Mouse (Mus musculus) lung, embryonic 15.5 days (tissue): ENCODE results near the gene Gnb3. TPM values are rescaled to one million over a fixed set of nuclear protein-coding genes. Genes with fewer than 3 reads are reported as not detected.
A peak's percentile ranks its signal among the peaks of the same experiment; 100 is the strongest.
"Not testable (repeated sequence)": the region's sequence is repeated elsewhere in the genome, so short reads cannot be mapped to it uniquely, and the experiment has no call there.

Source experiments
- ATAC-seq: fragments of 200-750 bp; cut with Nextera tagmentation; 2 replicates; pipeline ENCODE4 v1.8.0; 2017; ENCODE audit warnings: moderate number of reproducible peaks, borderline replicate concordance; ENCODE audit not compliant: low FRiP score, low TSS enrichment; ENCODE audit errors: extremely low read depth
- H3K27ac ChIP-seq: fragments of 300-500 bp; sonication (generic); 2 replicates; pipeline ENCODE4 v1.5.1; 2015; ENCODE audit warnings: moderate library complexity, mild to moderate bottlenecking, inconsistent platforms
- H3K27me3 ChIP-seq: fragments of 300-500 bp; sonication (generic); 2 replicates; pipeline ENCODE4 v1.6.1; 2015; ENCODE audit warnings: inconsistent platforms
- H3K36me3 ChIP-seq: fragments of 300-500 bp; sonication (generic); 2 replicates; pipeline ENCODE4 v1.6.1; 2015; ENCODE audit warnings: inconsistent platforms
- H3K4me1 ChIP-seq: fragments of 300-500 bp; sonication (generic); 2 replicates; pipeline ENCODE4 v1.6.1; 2015; ENCODE audit warnings: inconsistent platforms
- H3K4me2 ChIP-seq: fragments of 300-500 bp; sonication (generic); 2 replicates; pipeline ENCODE4 v1.6.1; 2015; ENCODE audit warnings: inconsistent platforms, mild to moderate bottlenecking, moderate library complexity
- H3K4me3 ChIP-seq: fragments of 300-500 bp; sonication (generic); 2 replicates; pipeline ENCODE4 v1.5.1; 2015; ENCODE audit warnings: mild to moderate bottlenecking, inconsistent platforms
- H3K9ac ChIP-seq: fragments of 300-500 bp; sonication (generic); 2 replicates; pipeline ENCODE4 v1.6.1; 2015; ENCODE audit warnings: inconsistent platforms
- H3K9me3 ChIP-seq: fragments of 300-500 bp; sonication (generic); 2 replicates; pipeline ENCODE4 v1.6.1; 2016; ENCODE audit warnings: inconsistent platforms
- WGBS: fragments of 180-500 bp; shearing (Covaris S2); methylation state at CpG from one replicate; pipeline ENCODE4 v1.1.7; 2015; 5-methylcytosine and 5-hydroxymethylcytosine counted together
- polyA plus RNA-seq: library from polyadenylated mRNA; unstranded; fragments of >200 nt; fragmentation: Nextera tagmentation; extraction: Ambion mirVana; gene quantifications from 2 replicates; pipeline ENCODE4 v1.2.1, GENCODE M21; 2015

Gnb3 gene
- polyA plus RNA-seq, 1 experiment from 2014 or later: 1.1 TPM

DNA sequence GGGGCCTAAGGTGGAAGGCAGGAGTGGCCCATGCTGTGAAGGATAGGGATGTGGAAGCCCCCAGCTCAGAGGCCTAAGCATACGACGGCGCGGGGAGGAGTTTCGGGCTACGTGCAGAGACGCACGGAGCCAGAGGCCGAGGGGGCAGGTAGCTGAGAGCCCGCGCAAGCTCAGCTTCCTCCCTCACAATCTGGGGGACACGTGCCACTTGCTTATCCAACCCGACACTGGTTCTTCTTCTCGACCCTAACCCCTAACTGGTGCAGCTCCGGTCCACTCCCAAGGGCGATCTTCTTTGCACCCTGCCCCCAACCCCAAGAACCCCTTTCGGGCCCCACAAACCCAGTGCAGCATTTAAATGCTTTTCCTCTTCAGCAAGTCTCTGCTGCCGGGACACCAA, 26.6 kb downstream of the Gnb3 start:
- Histone ChIP-seq H3K9ac (peak overlapping the region; percentile 85), H3K27me3 (no peaks in the 10 kb centered on the region), H3K9me3 (no peaks in the 10 kb centered on the region), H3K36me3 (peaks cover 41% of the 10 kb centered on the region), H3K4me2 (peak overlapping the region; percentile 71), H3K4me1 (peaks cover 36% of the 10 kb centered on the region), H3K27ac (peak overlapping the region; percentile 93), H3K4me3 (peak overlapping the region; percentile 78)
- peak; percentile 50 for ATAC-seq
- WGBS: 0% methylated on average over 18 of the region's 18 CpGs

DNA sequence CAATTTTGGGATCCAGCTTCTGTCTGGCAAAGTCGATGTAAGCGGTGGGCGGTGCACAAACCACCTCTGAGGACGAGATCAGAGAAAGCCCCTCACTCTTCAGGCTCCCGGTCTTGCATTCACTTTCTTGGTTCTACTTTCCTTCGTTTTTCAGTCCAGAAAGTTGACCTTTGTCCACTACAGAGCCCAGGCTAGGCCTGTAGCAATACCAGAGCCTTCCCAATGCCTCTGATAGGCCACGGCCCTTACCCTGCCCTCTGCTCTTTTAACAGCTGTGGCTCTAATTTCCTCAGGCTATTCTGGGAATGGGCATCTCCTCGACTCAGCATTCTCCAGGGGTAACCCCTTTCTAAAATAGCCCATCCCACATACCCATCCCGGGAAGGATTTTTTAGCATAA, 27.2 kb downstream of the Gnb3 start:
- Histone ChIP-seq H3K27ac (peak overlapping the region; percentile 93), H3K9ac (peak overlapping the region; percentile 85), H3K9me3 (no peaks in the 10 kb centered on the region), H3K4me3 (peak overlapping the region; percentile 78), H3K27me3 (no peaks in the 10 kb centered on the region), H3K4me1 (peaks cover 41% of the 10 kb centered on the region), H3K4me2 (peak overlapping the region; percentile 71), H3K36me3 (peaks cover 35% of the 10 kb centered on the region)
- 14% methylated on average over 9 of the region's 9 CpGs for WGBS
- no peak for ATAC-seq

DNA sequence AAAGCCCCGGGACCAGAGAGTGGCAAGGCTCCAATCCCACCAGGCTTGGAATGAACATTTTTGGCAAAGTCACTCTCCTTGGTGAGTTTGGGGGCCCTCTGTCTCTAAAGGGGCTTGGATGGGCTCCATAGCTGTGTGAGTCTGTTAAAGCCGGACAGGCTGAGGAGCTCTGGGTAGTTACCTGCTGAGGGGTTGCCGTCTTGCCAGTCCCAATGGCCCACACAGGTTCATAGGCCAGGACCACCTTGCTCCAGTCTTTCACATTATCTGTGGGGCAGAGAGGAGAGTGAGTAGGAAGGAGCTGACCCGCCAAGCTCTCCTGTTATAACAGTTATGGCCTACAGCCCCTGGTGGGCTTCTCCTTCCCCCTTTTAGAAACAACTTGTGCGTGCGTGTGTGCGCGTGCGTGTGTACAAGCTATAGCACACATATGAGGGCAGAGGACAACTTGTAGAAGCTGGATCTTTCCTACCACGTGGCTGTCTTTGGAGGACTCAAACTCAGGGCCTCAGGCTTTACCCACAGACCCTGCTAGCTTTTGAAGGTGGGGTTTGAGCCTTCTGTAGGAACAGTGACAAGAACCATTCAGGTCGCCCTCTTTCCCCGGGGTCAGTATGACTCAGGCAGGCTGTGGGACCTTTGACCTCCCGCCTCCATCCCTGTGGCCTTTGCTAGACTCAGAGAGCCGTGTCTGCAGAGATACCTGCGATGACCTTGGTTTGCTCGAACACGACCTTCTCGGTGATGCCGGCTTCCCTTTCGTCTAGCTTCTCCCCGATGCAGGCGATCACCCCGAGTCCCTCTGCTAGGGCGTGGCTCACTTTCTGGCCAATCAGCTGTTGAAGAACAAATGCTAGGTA, 28.1 kb downstream of the Gnb3 start:
- 74% methylated on average over 24 of the region's 24 CpGs for whole genome bisulfite sequencing
- H3K4me3 ChIP-seq: peak overlapping the region; percentile 78
- H3K9me3 ChIP-seq: no peaks in the 10 kb centered on the region
- peaks cover 41% of the 10 kb centered on the region for H3K4me1 ChIP-seq
- peaks cover 26% of the 10 kb centered on the region for H3K36me3 ChIP-seq
- H3K4me2 ChIP-seq: peak overlapping the region; percentile 71
- no peaks in the 10 kb centered on the region for H3K27me3 ChIP-seq
- 0 out of 2 replicates have a peak overlapping the region, but pooled peaks have one; percentile 85 for H3K9ac ChIP-seq
- no peak for ATAC-seq
- H3K27ac ChIP-seq: no peak overlapping the region

DNA sequence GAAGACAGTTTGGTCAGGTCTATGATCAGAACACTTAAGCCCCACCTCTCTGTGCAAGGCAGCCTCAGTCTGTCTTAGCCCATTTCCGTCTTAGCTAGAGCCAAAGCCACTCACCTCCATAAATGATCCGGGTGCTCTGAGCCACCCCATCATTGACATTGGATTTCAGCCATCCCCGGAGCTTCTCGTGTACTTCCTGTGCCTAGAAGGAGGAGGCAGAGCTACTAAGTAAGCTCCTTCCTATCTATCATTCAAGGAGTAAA, 28.7 kb downstream of the Gnb3 start:
- no peak overlapping the region for H3K27ac ChIP-seq
- H3K27me3 ChIP-seq: no peaks in the 10 kb centered on the region
- no peak overlapping the region for H3K9ac ChIP-seq
- no peak overlapping the region for H3K4me3 ChIP-seq
- peaks cover 20% of the 10 kb centered on the region for H3K36me3 ChIP-seq
- no peak for ATAC-seq
- H3K9me3 ChIP-seq: no peaks in the 10 kb centered on the region
- 64% methylated on average over 4 of the region's 4 CpGs for WGBS
- peaks cover 44% of the 10 kb centered on the region for H3K4me1 ChIP-seq
- no peak overlapping the region for H3K4me2 ChIP-seq

- not testable (repeated sequence) for H3K9me3 ChIP-seq, H3K4me3 ChIP-seq, H3K27ac ChIP-seq, H3K9ac ChIP-seq, ATAC-seq, H3K27me3 ChIP-seq
- peak overlapping the region; percentile 86; the same call in 1 of the 2 replicates for H3K4me2 ChIP-seq
- peaks cover 50% of the 10 kb centered on the region for H3K4me1 ChIP-seq
- H3K36me3 ChIP-seq: peaks cover 19% of the 10 kb centered on the region
- 79% methylated on average over 11 of the region's 11 CpGs for WGBS
Observed at GRCm38 (mm10) chr6:124810566-124811402, 29.3 kb downstream of the Gnb3 start.

GRCm38 (mm10) chr6:124809775-124810538, 30.1 kb downstream of the Gnb3 start:
- no peaks in the 10 kb centered on the region for H3K27me3 ChIP-seq
- WGBS: 41% methylated on average over 14 of the region's 14 CpGs

GRCm38 (mm10) chr6:124809052-124809774, 30.9 kb downstream of the Gnb3 start:
- peak; percentile 19; the same call in 1 of the 2 replicates for ATAC-seq
- 0% methylated on average over 35 of the region's 35 CpGs for WGBS
- H3K27me3 ChIP-seq: no peaks in the 10 kb centered on the region
- peak overlapping the region; percentile 53 for H3K4me3 ChIP-seq
- H3K9ac ChIP-seq: peak overlapping the region; percentile 60
- no peaks in the 10 kb centered on the region for H3K9me3 ChIP-seq
- peak overlapping the region; percentile 86 for H3K4me2 ChIP-seq
- H3K36me3 ChIP-seq: peaks cover 15% of the 10 kb centered on the region
- H3K4me1 ChIP-seq: peaks cover 44% of the 10 kb centered on the region
- H3K27ac ChIP-seq: peak overlapping the region; percentile 93

More at GRCm38 (mm10) chr6:124809775-124810538, 30.1 kb downstream of the Gnb3 start:
- ATAC-seq: no peak; the same call in 1 of the 2 replicates
- peaks cover 52% of the 10 kb centered on the region for H3K4me1 ChIP-seq
- H3K4me2 ChIP-seq: peak overlapping the region; percentile 86
- H3K9ac ChIP-seq: peak overlapping the region; percentile 60
- H3K36me3 ChIP-seq: peaks cover 15% of the 10 kb centered on the region
- peak overlapping the region; percentile 53 for H3K4me3 ChIP-seq
- H3K9me3 ChIP-seq: no peaks in the 10 kb centered on the region
- peak overlapping the region; percentile 93 for H3K27ac ChIP-seq

DNA sequence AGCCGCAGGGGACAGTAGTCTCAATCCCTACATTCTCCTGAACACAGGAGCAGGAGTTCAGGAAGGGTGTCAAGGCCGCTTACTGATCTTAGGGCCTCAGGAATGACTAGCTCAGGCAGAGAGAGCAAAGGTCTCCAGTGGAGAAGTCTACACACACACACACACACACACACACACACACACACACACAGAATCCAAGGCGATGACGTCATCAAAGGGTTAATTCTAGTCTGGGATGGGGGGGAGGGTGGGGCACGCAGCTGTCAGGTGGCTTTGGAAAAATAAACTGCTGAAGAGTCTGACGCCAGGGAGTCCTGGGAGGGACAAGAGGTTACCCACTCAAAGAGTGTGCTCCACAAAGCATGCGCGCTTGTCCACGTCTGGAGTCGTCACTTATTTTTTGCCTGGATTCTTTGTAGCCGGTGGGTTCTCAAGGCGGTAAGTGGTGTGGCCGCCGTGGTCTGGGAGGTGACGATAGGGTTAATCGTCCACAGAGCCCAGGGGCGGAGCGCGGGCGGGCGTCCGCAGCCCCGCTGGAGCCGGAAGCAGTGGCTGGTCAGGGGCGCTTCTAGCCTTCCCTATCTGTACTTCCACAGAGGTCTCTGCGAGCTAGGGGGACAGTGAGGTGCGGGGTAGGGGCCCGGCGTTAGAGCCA, 31.6 kb downstream of the Gnb3 start, which contains the start of gene Spsb2:
Spsb2 (plus strand) TSS at position 304 of the 655 bp plus-strand sequence.
- H3K36me3 ChIP-seq: peaks cover 15% of the 10 kb centered on the region
- H3K4me1 ChIP-seq: peaks cover 43% of the 10 kb centered on the region
- peak within 1 kb of the TSS; percentile 86 for H3K4me2 ChIP-seq
- no peaks in the 10 kb centered on the region for H3K27me3 ChIP-seq
- peak; percentile 64; the same call in 1 of the 2 replicates for ATAC-seq
- H3K9ac ChIP-seq: peak within 1 kb of the TSS; percentile 60
- peak within 1 kb of the TSS; percentile 53 for H3K4me3 ChIP-seq
- WGBS: 3% methylated on average over 29 of the region's 29 CpGs
- peak within 1 kb of the TSS; percentile 93 for H3K27ac ChIP-seq
- H3K9me3 ChIP-seq: no peaks in the 10 kb centered on the region

GRCm38 (mm10) chr6:124807986-124808357, 32.1 kb downstream of the Gnb3 start:
- Histone ChIP-seq H3K4me1 (peaks cover 42% of the 10 kb centered on the region), H3K9ac (no peak overlapping the region), H3K27ac (peak overlapping the region; percentile 93), H3K27me3 (no peaks in the 10 kb centered on the region), H3K4me3 (peak overlapping the region; percentile 53), H3K36me3 (peaks cover 15% of the 10 kb centered on the region), H3K4me2 (peak overlapping the region; percentile 86), H3K9me3 (no peaks in the 10 kb centered on the region)
- WGBS: 60% methylated on average over 6 of the region's 6 CpGs
- no peak for ATAC-seq

DNA sequence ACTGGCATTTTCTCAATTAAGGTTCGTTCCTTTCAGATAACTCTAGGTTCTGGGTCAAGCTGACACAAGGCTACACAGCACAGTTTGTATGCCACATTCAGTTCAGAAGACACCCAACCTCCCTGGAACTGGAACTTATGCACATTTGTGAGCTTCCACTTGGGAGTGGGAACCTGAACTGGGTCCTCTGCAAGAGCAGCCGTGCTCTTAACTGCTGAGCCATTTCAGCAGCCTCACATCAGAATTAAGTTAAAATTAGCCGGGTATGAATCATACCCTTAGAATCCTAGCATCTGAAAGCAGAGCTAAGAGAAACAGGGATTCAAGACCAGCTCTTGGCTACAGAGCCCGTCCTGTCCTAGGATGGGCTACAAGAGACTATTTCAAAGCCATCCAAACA, 32.7 kb downstream of the Gnb3 start:
- WGBS: 70% methylated on average over 4 of the region's 4 CpGs
- H3K36me3 ChIP-seq: peaks cover 15% of the 10 kb centered on the region
- no peaks in the 10 kb centered on the region for H3K27me3 ChIP-seq
- H3K4me3 ChIP-seq: no peak overlapping the region
- H3K4me1 ChIP-seq: peaks cover 36% of the 10 kb centered on the region
- no peak overlapping the region for H3K27ac ChIP-seq
- H3K4me2 ChIP-seq: no peak overlapping the region
- no peak overlapping the region for H3K9ac ChIP-seq
- H3K9me3 ChIP-seq: no peaks in the 10 kb centered on the region
- no peak for ATAC-seq
